Mouse (Mus musculus) intestine, postnatal 0 days (tissue): ENCODE results near the gene Fdx1l. TPM values are rescaled to one million over a fixed set of nuclear protein-coding genes. Genes with fewer than 3 reads are reported as not detected.
A peak's percentile ranks its signal among the peaks of the same experiment; 100 is the strongest.

Source experiments
- ATAC-seq: fragments of 200-750 bp; cut with Nextera tagmentation; 2 replicates; pipeline ENCODE4 v1.8.0; 2017; ENCODE audit warnings: mild to moderate bottlenecking, moderate TSS enrichment, moderate library complexity
- H3K27ac ChIP-seq: fragments of 300-500 bp; sonication (generic); 2 replicates; pipeline ENCODE4 v1.5.1; 2014; ENCODE audit warnings: mild to moderate bottlenecking, low read depth, low read length, moderate library complexity
- H3K27me3 ChIP-seq: fragments of 300-500 bp; sonication (generic); replicated peaks from 2 replicates; pipeline ENCODE4 v1.6.1; 2014; ENCODE audit warnings: low read length, mixed read lengths; ENCODE audit not compliant: control insufficient read depth, insufficient read depth
- H3K36me3 ChIP-seq: fragments of 300-500 bp; sonication (generic); 2 replicates; pipeline ENCODE4 v1.6.1; 2014; ENCODE audit warnings: mild to moderate bottlenecking, moderate library complexity; ENCODE audit not compliant: control insufficient read depth, insufficient read depth
- H3K4me1 ChIP-seq: fragments of 300-500 bp; sonication (generic); replicated peaks from 2 replicates; pipeline ENCODE4 v1.6.1; 2014; ENCODE audit warnings: antibody characterized with exemption, low read length, mixed read lengths; ENCODE audit not compliant: control insufficient read depth, insufficient read depth
- H3K4me2 ChIP-seq: fragments of 300-500 bp; sonication (generic); replicated peaks from 2 replicates; pipeline ENCODE4 v1.6.1; 2014; ENCODE audit warnings: low read depth, mild to moderate bottlenecking, moderate library complexity
- H3K4me3 ChIP-seq: fragments of 300-500 bp; sonication (generic); 2 replicates; pipeline ENCODE4 v1.5.1; 2014; ENCODE audit warnings: low read depth, low read length
- H3K9ac ChIP-seq: fragments of 300-500 bp; sonication (generic); 2 replicates; pipeline ENCODE4 v1.6.1; 2014; ENCODE audit warnings: mild to moderate bottlenecking, low read depth, low read length
- H3K9me3 ChIP-seq: fragments of 300-500 bp; sonication (generic); 2 replicates; pipeline ENCODE4 v1.6.1; 2016; ENCODE audit warnings: mixed run types; ENCODE audit not compliant: control insufficient read depth
- CTCF ChIP-seq: sonication (generic); IDR thresholded peaks from 2 replicates; pipeline ENCODE4 v1.5.1; 2016; ENCODE audit warnings: low read depth, mild to moderate bottlenecking, control low read depth, antibody characterized with exemption, moderate library complexity
- WGBS: fragments of 180-500 bp; shearing (Covaris S2); extraction: QIAGEN DNeasy Blood & Tissue Kit; methylation state at CpG from one replicate; pipeline ENCODE4 v1.1.7; 2014; 5-methylcytosine and 5-hydroxymethylcytosine counted together
- polyA plus RNA-seq: library from polyadenylated mRNA; unstranded; fragments of >200 nt; fragmentation: Nextera tagmentation; extraction: Ambion mirVana; gene quantifications from 2 replicates; pipeline ENCODE4 v1.2.1, GENCODE M21; 2015

The Fdx1l gene
- polyA plus RNA-seq, 1 experiment from 2014 or later = 46.3 TPM

DNA sequence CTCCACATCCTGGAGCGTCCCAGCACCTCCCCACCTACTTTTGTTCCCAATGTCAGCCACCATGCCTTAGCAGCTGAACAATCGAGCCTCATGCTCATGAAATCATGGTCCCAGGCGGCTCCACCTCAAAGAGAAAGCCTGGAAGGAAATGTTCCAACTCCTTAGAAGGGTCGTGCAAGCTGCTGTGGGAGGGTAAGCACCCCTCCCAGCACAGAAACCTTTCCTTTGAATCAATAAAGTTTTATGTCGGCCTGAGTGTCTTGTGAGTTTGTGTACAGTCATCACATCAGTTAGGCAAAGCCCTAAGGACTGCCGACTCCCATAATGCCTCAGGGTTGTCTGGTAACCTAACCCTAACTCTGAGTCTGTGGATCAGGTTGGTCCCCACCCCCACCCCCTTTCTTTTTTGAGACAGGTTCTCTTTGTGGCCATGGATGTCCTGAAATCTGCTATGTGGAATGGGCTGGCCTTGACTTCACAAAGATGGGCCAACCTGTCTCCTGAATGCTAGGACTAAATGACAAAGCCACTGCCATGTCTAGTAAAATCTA, 44.8 kb downstream of the Fdx1l start:
- ATAC-seq = no peak
- H3K27me3 ChIP-seq = peaks cover 19% of the 10 kb centered on the region
- H3K9me3 ChIP-seq = no peaks in the 10 kb centered on the region
- no peak for TF ChIP-seq CTCF
- H3K36me3 ChIP-seq = peaks cover 8% of the 10 kb centered on the region; the same call in 1 of the 2 replicates
- WGBS = 66% methylated on average over 6 of the region's 6 CpGs
- no peak overlapping the region for H3K4me2 ChIP-seq
- no peak overlapping the region for H3K27ac ChIP-seq
- H3K4me3 ChIP-seq = no peak overlapping the region; the same call in 1 of the 2 replicates
- H3K9ac ChIP-seq = no peak overlapping the region
- H3K4me1 ChIP-seq = peaks cover 17% of the 10 kb centered on the region

DNA sequence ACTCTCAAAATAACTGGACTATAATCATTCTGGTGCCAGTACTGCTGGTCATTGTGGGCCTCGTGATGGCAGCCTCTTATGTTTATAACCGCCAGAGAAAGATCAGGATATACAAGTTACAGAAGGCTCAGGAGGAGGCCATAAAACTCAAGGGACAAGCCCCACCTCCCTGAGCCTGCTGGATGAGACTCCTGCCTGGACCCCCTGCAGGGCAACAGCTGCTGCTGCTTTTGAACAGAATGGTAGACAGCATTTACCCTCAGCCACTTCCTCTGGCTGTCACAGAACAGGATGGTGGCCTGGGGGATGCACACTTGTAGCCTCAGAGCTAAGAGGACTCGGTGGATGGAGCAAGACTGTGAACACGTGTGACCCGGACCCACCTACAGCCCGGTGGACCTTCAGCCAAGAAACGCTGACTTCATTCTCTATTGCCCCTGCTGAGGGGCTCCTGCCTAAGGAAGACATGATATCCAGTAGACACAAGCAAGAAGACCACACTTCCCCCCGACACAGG, 45.6 kb downstream of the Fdx1l start:
- peaks cover 8% of the 10 kb centered on the region; the same call in 1 of the 2 replicates for H3K36me3 ChIP-seq
- no peak overlapping the region for H3K27ac ChIP-seq
- H3K9ac ChIP-seq = no peak overlapping the region
- no peak overlapping the region for H3K4me3 ChIP-seq
- ATAC-seq = no peak
- 62% methylated on average over 8 of the region's 8 CpGs for WGBS
- TF ChIP-seq CTCF = no peak
- peaks cover 14% of the 10 kb centered on the region for H3K27me3 ChIP-seq
- no peak overlapping the region for H3K4me2 ChIP-seq
- no peaks in the 10 kb centered on the region for H3K9me3 ChIP-seq
- H3K4me1 ChIP-seq = peaks cover 17% of the 10 kb centered on the region

GRCm38 (mm10) chr9:21026849-21027248, 46.6 kb downstream of the Fdx1l start:
- H3K4me3 ChIP-seq = no peak overlapping the region
- peaks cover 13% of the 10 kb centered on the region for H3K4me1 ChIP-seq
- H3K27ac ChIP-seq = no peak overlapping the region
- H3K9me3 ChIP-seq = no peaks in the 10 kb centered on the region
- ATAC-seq = no peak
- H3K4me2 ChIP-seq = no peak overlapping the region
- H3K27me3 ChIP-seq = peaks cover 4% of the 10 kb centered on the region
- WGBS = 83% methylated on average over 12 of the region's 12 CpGs
- TF ChIP-seq CTCF = no peak
- H3K9ac ChIP-seq = no peak overlapping the region
- peaks cover 8% of the 10 kb centered on the region; the same call in 1 of the 2 replicates for H3K36me3 ChIP-seq

DNA sequence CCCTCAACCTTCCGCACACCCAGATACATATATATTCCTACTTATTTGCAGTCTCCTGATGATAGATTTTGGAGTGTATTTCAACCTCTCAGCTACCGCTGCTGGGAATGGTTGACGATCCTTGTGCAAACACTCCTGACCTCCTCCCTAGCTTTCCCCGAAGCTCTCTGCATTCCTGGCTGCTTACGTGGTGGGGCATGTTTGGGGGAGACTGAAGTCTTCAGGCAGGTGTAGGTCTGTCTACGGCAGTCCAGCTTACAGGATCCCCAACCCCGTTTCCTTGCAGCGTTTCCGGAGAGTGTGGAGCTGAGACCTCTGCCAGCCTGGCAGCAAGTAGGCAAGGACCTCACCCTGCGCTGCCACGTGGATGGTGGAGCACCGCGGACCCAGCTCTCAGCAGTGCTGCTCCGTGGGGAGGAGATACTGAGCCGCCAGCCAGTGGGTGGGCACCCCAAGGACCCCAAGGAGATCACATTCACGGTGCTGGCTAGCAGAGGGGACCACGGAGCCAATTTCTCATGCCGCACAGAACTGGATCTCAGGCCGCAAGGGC, 48.1 kb downstream of the Fdx1l start:
- Histone ChIP-seq H3K36me3 (peaks cover 8% of the 10 kb centered on the region; the same call in 1 of the 2 replicates), H3K27me3 (no peaks in the 10 kb centered on the region), H3K4me2 (no peak overlapping the region), H3K9ac (no peak overlapping the region), H3K4me1 (peaks cover 5% of the 10 kb centered on the region), H3K4me3 (no peak overlapping the region), H3K9me3 (no peaks in the 10 kb centered on the region), H3K27ac (no peak overlapping the region)
- no peak for TF ChIP-seq CTCF
- 52% methylated on average over 19 of the region's 19 CpGs for WGBS
- no peak for ATAC-seq

DNA sequence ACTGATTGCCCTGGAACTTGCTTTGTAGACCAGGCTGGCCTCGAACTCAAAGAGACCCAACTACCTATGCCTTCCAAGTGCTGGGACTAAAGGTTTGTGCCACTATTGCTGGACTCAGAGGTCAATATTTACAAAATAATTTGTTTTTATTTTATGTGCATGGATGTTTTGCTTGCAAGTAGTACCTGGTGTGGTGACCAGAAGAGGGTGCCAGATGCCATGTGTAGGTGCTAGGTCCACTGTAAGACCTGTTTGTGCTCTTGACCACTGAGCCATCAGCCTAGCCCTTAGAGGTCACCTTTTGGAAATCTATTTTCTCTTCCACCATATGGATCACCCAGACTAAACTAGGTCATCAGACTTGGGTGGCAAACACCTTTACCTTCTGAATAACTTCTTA, 50.7 kb downstream of the Fdx1l start:
- H3K4me3 ChIP-seq = no peak overlapping the region
- peak; percentile 38 for TF ChIP-seq CTCF
- H3K4me1 ChIP-seq = no peaks in the 10 kb centered on the region
- 76% methylated on average over 1 of the region's 1 CpGs for WGBS
- no peaks in the 10 kb centered on the region for H3K9me3 ChIP-seq
- H3K36me3 ChIP-seq = peaks cover 3% of the 10 kb centered on the region; the same call in 1 of the 2 replicates
- no peak overlapping the region for H3K4me2 ChIP-seq
- no peaks in the 10 kb centered on the region for H3K27me3 ChIP-seq
- no peak overlapping the region for H3K27ac ChIP-seq
- ATAC-seq = no peak
- H3K9ac ChIP-seq = no peak overlapping the region

DNA sequence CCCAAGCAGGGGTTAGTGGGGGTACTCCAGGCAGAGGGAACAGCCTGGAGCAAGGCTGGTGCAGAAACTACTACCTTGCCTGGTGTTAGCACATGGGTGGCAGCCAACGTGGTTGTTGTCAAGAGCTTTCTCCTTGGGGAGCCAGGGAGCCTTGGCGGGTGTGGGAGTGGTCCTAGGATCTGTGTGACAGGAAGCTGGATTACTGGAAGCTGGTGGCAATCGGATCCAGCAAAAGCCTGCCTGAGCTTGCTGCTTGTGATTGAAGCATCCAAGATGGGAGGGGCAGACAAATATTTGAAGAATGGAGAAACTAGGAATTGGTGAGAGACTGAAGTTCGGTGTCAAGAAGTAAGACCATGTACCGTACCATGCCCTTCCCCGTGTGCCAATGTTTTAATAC, 51.1 kb downstream of the Fdx1l start:
- no peak for TF ChIP-seq CTCF

More for the DNA sequence above, 51.1 kb downstream of the Fdx1l start:
- H3K36me3 ChIP-seq = peaks cover under 1% of the 10 kb centered on the region; the same call in 1 of the 2 replicates
- H3K4me2 ChIP-seq = no peak overlapping the region
- no peaks in the 10 kb centered on the region for H3K27me3 ChIP-seq
- H3K4me3 ChIP-seq = no peak overlapping the region
- H3K27ac ChIP-seq = no peak overlapping the region
- H3K4me1 ChIP-seq = no peaks in the 10 kb centered on the region
- H3K9ac ChIP-seq = no peak overlapping the region
- no peaks in the 10 kb centered on the region for H3K9me3 ChIP-seq
- ATAC-seq = no peak
- WGBS = 61% methylated on average over 6 of the region's 6 CpGs
